Mouse (Mus musculus) CH12.LX (cell line): ENCODE measurements at regions not wholly inside any gene's neighbourhood (a gene's known extent, or its start where the extent isn't known, plus 50 kb on each side); places are given as distances from the start of the nearest gene placed in this dataset.

Experiments
- DNase-seq: peaks from one replicate; pipeline ENCODE4 v3.0.0-alpha.2; 2013; ENCODE audit errors: extremely low read depth
- H3K27ac ChIP-seq: 2 replicates; pipeline ENCODE4 v1.5.1; 2012; ENCODE audit warnings: low read depth, mild to moderate bottlenecking, control low read depth, moderate library complexity; ENCODE audit not compliant: insufficient read depth
- H3K27me3 ChIP-seq: replicated peaks from 2 replicates; pipeline ENCODE3; 2012; ENCODE audit warnings: inconsistent platforms
- H3K36me3 ChIP-seq, 2 experiments: replicated peaks in 1 of 2; 2 replicates each; pipeline versions ENCODE3 to v1.6.1; 2012; ENCODE audit warnings: inconsistent platforms in 1 of 2, low read length in 1 of 2, mild to moderate bottlenecking in 1 of 2, mixed read lengths in 1 of 2, moderate library complexity in 1 of 2; ENCODE audit not compliant: control insufficient read depth in 1 of 2, insufficient read depth in 1 of 2
- H3K4me1 ChIP-seq, 2 experiments: 2 replicates each; pipeline ENCODE4 v1.6.1; 2012; ENCODE audit warnings: inconsistent platforms in 1 of 2, moderate library complexity in 1 of 2; ENCODE audit not compliant: insufficient read depth in 2 of 2, control insufficient read depth in 1 of 2
- H3K4me2 ChIP-seq: 2 replicates; pipeline ENCODE4 v1.6.1; 2012; ENCODE audit warnings: low read depth, mild to moderate bottlenecking, control low read depth; ENCODE audit not compliant: poor library complexity, insufficient read depth, severe bottlenecking
- H3K4me3 ChIP-seq, 3 experiments: fragments of 150-350 bp in 1 of 3; sonication (generic) in 1 of 3; replicated peaks in 1 of 3; 2 replicates each; pipeline versions ENCODE3 to v1.5.1; 2011 to 2012; ENCODE audit warnings: low read depth in 2 of 3, low read length in 2 of 3, mild to moderate bottlenecking in 2 of 3, moderate library complexity in 2 of 3, control low read depth in 1 of 3, improper control_type of control experiment in 1 of 3, inconsistent platforms in 1 of 3, mixed read lengths in 1 of 3; ENCODE audit not compliant: poor library complexity in 1 of 3
- H3K79me2 ChIP-seq: replicated peaks from 2 replicates; pipeline ENCODE4 v1.6.1; 2012; ENCODE audit warnings: mild to moderate bottlenecking, moderate library complexity; ENCODE audit not compliant: control insufficient read depth, poor library complexity, insufficient read depth, severe bottlenecking; ENCODE audit errors: extremely low read depth
- H3K9ac ChIP-seq: 2 replicates; pipeline ENCODE4 v1.6.1; 2012; ENCODE audit warnings: low read depth, mild to moderate bottlenecking, control low read depth, moderate library complexity; ENCODE audit not compliant: insufficient read depth
- H3K9me3 ChIP-seq: replicated peaks from 2 replicates; pipeline ENCODE3; 2012; ENCODE audit warnings: low read length, inconsistent platforms, mixed read lengths
- BHLHE40 ChIP-seq: IDR thresholded peaks from 2 replicates; pipeline ENCODE4 v1.6.1; 2011; ENCODE audit warnings: mild to moderate bottlenecking, low read depth, low read length, improper control_type of control experiment
- CHD1 ChIP-seq: IDR thresholded peaks from 2 replicates; pipeline ENCODE4 v1.6.1; 2012; ENCODE audit warnings: low read depth, low read length, improper control_type of control experiment, inconsistent platforms
- CHD2 ChIP-seq: IDR thresholded peaks from 2 replicates; pipeline ENCODE4 v1.6.1; 2011; ENCODE audit warnings: low read length, improper control_type of control experiment
- ELF1 ChIP-seq: IDR thresholded peaks from 2 replicates; pipeline ENCODE4 v1.6.1; 2014; ENCODE audit warnings: low read depth, mild to moderate bottlenecking, inconsistent platforms, low read length, improper control_type of control experiment
- EP300 ChIP-seq: IDR thresholded peaks from 2 replicates; pipeline ENCODE4 v1.6.1; 2011; ENCODE audit warnings: low read length, improper control_type of control experiment
- ETS1 ChIP-seq: conservative IDR thresholded peaks from 2 replicates; pipeline ENCODE4 v1.6.1; 2012; ENCODE audit warnings: low read depth, mild to moderate bottlenecking, inconsistent platforms, low read length, improper control_type of control experiment, moderate library complexity
- GABPA ChIP-seq: IDR thresholded peaks from 2 replicates; pipeline ENCODE4 v1.6.1; 2012; ENCODE audit warnings: low read depth, low read length, improper control_type of control experiment, inconsistent platforms; ENCODE audit not compliant: insufficient replicate concordance
- HCFC1 ChIP-seq: IDR thresholded peaks from 2 replicates; pipeline ENCODE4 v1.6.1; 2012; ENCODE audit warnings: low read depth, mild to moderate bottlenecking, inconsistent platforms, low read length, improper control_type of control experiment
- IRF4 ChIP-seq: IDR thresholded peaks from 2 replicates; pipeline ENCODE4 v1.6.1; 2014; ENCODE audit warnings: low read depth, mild to moderate bottlenecking, inconsistent platforms, low read length, improper control_type of control experiment
- JUN ChIP-seq: IDR thresholded peaks from 2 replicates; pipeline ENCODE4 v1.6.1; 2011; ENCODE audit warnings: low read depth, mild to moderate bottlenecking, low read length, improper control_type of control experiment, moderate library complexity; ENCODE audit not compliant: insufficient read depth
- JUND ChIP-seq: conservative IDR thresholded peaks from 2 replicates; pipeline ENCODE4 v1.6.1; 2011; ENCODE audit warnings: low read depth, low read length, improper control_type of control experiment
- MAFK ChIP-seq: IDR thresholded peaks from 2 replicates; pipeline ENCODE4 v1.6.1; 2011; ENCODE audit warnings: low read length, improper control_type of control experiment; ENCODE audit not compliant: insufficient replicate concordance
- MAZ ChIP-seq: IDR thresholded peaks from 2 replicates; pipeline ENCODE4 v1.6.1; 2012; ENCODE audit warnings: low read depth, mild to moderate bottlenecking, inconsistent platforms, low read length, improper control_type of control experiment, moderate library complexity
- MXI1 ChIP-seq: IDR thresholded peaks from 2 replicates; pipeline ENCODE4 v1.6.1; 2011; ENCODE audit warnings: mild to moderate bottlenecking, low read depth, low read length, improper control_type of control experiment
- NELFE ChIP-seq: IDR thresholded peaks from 2 replicates; pipeline ENCODE4 v1.6.1; 2011; ENCODE audit warnings: low read depth, low read length, improper control_type of control experiment
- NRF1 ChIP-seq: IDR thresholded peaks from 2 replicates; pipeline ENCODE4 v1.6.1; 2014; ENCODE audit warnings: low read depth, mild to moderate bottlenecking, inconsistent platforms, low read length, improper control_type of control experiment, moderate library complexity
- PAX5 ChIP-seq: IDR thresholded peaks from 2 replicates; pipeline ENCODE4 v1.6.1; 2012; ENCODE audit warnings: low read length, inconsistent platforms, mixed read lengths
- POLR2A ChIP-seq: IDR thresholded peaks from 2 replicates; pipeline ENCODE4 v1.6.1; 2011; ENCODE audit warnings: low read depth, mild to moderate bottlenecking, improper control_type of control experiment, low read length
- POLR2AphosphoS2 ChIP-seq: IDR thresholded peaks from 2 replicates; pipeline ENCODE4 v1.6.1; 2011; ENCODE audit warnings: low read depth, low read length, improper control_type of control experiment
- RAD21 ChIP-seq: IDR thresholded peaks from 2 replicates; pipeline ENCODE4 v1.6.1; 2011; ENCODE audit warnings: low read depth, mild to moderate bottlenecking, low read length, improper control_type of control experiment, moderate library complexity
- RCOR1 ChIP-seq: conservative IDR thresholded peaks from 2 replicates; pipeline ENCODE4 v1.6.1; 2012; ENCODE audit warnings: low read depth, mild to moderate bottlenecking, inconsistent platforms, low read length, improper control_type of control experiment
- SIN3A ChIP-seq: IDR thresholded peaks from 2 replicates; pipeline ENCODE4 v1.6.1; 2012; ENCODE audit warnings: low read length, improper control_type of control experiment, inconsistent platforms
- SMC3 ChIP-seq: IDR thresholded peaks from 2 replicates; pipeline ENCODE4 v1.6.1; 2011; ENCODE audit warnings: low read depth, low read length, improper control_type of control experiment
- TBP ChIP-seq: conservative IDR thresholded peaks from 2 replicates; pipeline ENCODE4 v1.6.1; 2011; ENCODE audit warnings: low read depth, low read length, improper control_type of control experiment
- TCF12 ChIP-seq: IDR thresholded peaks from 2 replicates; pipeline ENCODE4 v1.6.1; 2014; ENCODE audit warnings: low read depth, mild to moderate bottlenecking, inconsistent platforms, low read length, improper control_type of control experiment
- UBTF ChIP-seq: IDR thresholded peaks from 2 replicates; pipeline ENCODE4 v1.6.1; 2012; ENCODE audit warnings: low read depth, mild to moderate bottlenecking, inconsistent platforms, low read length, improper control_type of control experiment, moderate library complexity
- USF1 ChIP-seq: IDR thresholded peaks from 2 replicates; pipeline ENCODE4 v1.6.1; 2014; ENCODE audit warnings: low read depth, mild to moderate bottlenecking, inconsistent platforms, low read length, improper control_type of control experiment
- ZC3H11A ChIP-seq: IDR thresholded peaks from 2 replicates; pipeline ENCODE4 v1.6.1; 2012; ENCODE audit warnings: low read depth, mild to moderate bottlenecking, inconsistent platforms, low read length, improper control_type of control experiment
- ZMIZ1 ChIP-seq: IDR thresholded peaks from 2 replicates; pipeline ENCODE4 v1.6.1; 2012; ENCODE audit warnings: low read depth, mild to moderate bottlenecking, inconsistent platforms, low read length, improper control_type of control experiment
- ZNF384 ChIP-seq: IDR thresholded peaks from 2 replicates; pipeline ENCODE4 v1.6.1; 2012; ENCODE audit warnings: low read depth, low read length, improper control_type of control experiment, inconsistent platforms
- dilution Hi-C: fragments of 300-500 bp; cut with MboI; formaldehyde crosslinking; loops from 2 replicates; pipeline ENCODE4 v1.14.3; 2020; ENCODE audit warnings: low sequenced_read_pairs; ENCODE audit not compliant: extremely low pct_unique_long_range_greater_than_20kb, extremely low pct_ligation_motif_present
- in situ Hi-C: fragments of 300-500 bp; cut with MboI; formaldehyde crosslinking; loops from 3 replicates; pipeline ENCODE4 v1.14.3; 2019; ENCODE audit warnings: low sequenced_read_pairs, low pct_ligation_motif_present, low pct_unique_long_range_greater_than_20kb, mixed read lengths

DNA sequence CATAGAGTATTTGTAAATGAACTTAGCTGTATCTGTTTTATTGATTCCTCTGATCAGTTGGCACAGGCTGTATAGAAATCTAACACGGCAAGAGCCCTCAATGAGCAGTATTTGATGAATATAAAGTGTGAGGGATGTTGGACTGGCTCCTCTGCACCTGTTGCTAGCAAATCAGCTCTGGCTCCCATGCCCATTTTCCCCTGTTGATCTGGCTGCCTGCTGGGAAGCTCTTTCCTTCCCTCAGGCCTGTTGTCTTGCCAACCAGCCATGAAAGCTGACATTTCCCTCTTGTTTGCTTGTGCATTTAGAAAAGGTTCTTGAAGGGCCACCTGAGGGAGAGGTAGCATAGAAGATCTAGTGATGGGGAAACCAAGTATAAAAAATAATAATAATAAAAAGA, 1216.2 kb upstream of the Slc10a2 start:
- dilution Hi-C loops (no loop called here), in situ Hi-C loops (no loop called here)
- Histone ChIP-seq H3K9ac (no peak overlapping the region), H3K4me3 (no peak overlapping the region), H3K36me3 (no peaks in the 10 kb centered on the region), H3K4me1 (no peaks in the 10 kb centered on the region), H3K9me3 (peaks cover 12% of the 10 kb centered on the region), H3K4me2 (no peak overlapping the region), H3K79me2 (no peaks in the 10 kb centered on the region), H3K27ac (no peak overlapping the region), H3K27me3 (no peaks in the 10 kb centered on the region)
- no peak for TF ChIP-seq GABPA
- no peak for TF ChIP-seq IRF4
- no peak for TF ChIP-seq UBTF
- TF ChIP-seq MAZ: no peak
- TF ChIP-seq SIN3A: no peak
- no peak for TF ChIP-seq SMC3
- TF ChIP-seq EP300: no peak
- no peak for TF ChIP-seq NRF1
- TF ChIP-seq TBP: no peak
- TF ChIP-seq ELF1: no peak
- TF ChIP-seq ZC3H11A: no peak
- no peak for TF ChIP-seq JUN
- TF ChIP-seq HCFC1: no peak
- no peak for TF ChIP-seq NELFE
- TF ChIP-seq POLR2AphosphoS2: no peak
- TF ChIP-seq POLR2A: no peak
- no peak for TF ChIP-seq TCF12
- TF ChIP-seq RAD21: no peak
- DNase-seq: no peak

DNA sequence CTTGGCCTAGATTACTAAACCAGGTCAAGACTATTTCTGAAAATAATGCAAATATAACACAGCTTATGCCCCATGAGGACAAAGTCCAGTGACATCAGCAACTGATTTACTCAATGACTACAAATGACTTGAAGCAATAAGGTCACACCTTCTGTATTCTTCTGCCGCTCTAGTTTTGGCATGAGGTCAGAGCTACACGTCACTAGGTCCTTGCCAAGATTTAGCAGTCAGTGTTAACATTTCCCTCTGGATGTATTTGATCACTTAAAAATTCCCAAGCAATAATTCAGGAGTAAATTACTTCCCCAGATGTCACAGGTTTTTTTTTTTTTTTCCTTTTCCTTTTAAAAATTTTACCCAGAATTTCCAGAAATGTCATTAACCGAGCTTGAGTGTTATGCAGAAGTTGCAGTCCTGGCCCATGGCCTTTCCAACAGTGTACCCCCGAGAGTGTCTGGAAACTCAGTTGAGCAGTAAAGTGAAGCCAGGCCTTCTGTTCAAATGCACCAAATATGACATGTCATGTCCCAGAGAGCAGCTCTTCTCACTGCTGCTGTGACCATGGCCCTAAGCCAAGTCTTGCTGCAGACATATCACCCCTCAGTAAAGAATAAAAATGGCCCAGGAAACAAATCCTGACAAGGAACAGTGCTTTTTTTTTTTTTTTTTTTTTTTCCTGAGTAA, 1210.2 kb upstream of the Slc10a2 start:
- no peak for DNase-seq
- Histone ChIP-seq H3K9ac (no peak overlapping the region), H3K27ac (no peak overlapping the region), H3K4me3 (no peak overlapping the region), H3K4me1 (no peaks in the 10 kb centered on the region), H3K36me3 (no peaks in the 10 kb centered on the region), H3K4me2 (no peak overlapping the region), H3K79me2 (no peaks in the 10 kb centered on the region), H3K9me3 (peaks cover 15% of the 10 kb centered on the region), H3K27me3 (no peaks in the 10 kb centered on the region)
- in situ Hi-C loops (no loop called here), dilution Hi-C loops (no loop called here)
- TF ChIP-seq ETS1 (no peak), PAX5 (no peak), BHLHE40 (no peak), IRF4 (no peak), MAFK (no peak), JUND (no peak), MXI1 (no peak), NELFE (no peak), ZNF384 (no peak), TCF12 (no peak), ZMIZ1 (no peak), TBP (no peak), USF1 (no peak), CHD1 (no peak), CHD2 (no peak), SIN3A (no peak), GABPA (no peak), UBTF (no peak), EP300 (no peak), RCOR1 (no peak)
